Mouse (Mus musculus) adrenal gland, adult 8-10 months (tissue): ENCODE results near the gene C1qtnf5. TPM values are rescaled to one million over a fixed set of nuclear protein-coding genes. Genes with fewer than 3 reads are reported as not detected.

ENCODE experiments used
- DNase-seq: peaks from one replicate; pipeline ENCODE4 v3.0.0; 2022
- total RNA-seq, 4 experiments: library from RNA; stranded (reverse); gene quantifications; 2 replicates each; pipeline ENCODE4 v1.2.4; 2022

C1qtnf5 gene
- total RNA-seq, 4 experiments from 2014 or later = 13.7 to 22.0 (median 18.7) TPM

- DNase-seq = no peak
These were observed 26.2 kb downstream of the C1qtnf5 start for GRCm38 (mm10) chr9:44133287-44133686.

- peak; percentile 63 for DNase-seq
These were observed 27.2 kb downstream of the C1qtnf5 start, which contains the start of gene Mcam for GRCm38 (mm10) chr9:44134101-44134850. TSS of gene Mcam (plus strand) at chr9:44134469.

GRCm38 (mm10) chr9:44134851-44135730 is 28.0 kb downstream of the C1qtnf5 start:
- peak; percentile 51 for DNase-seq

GRCm38 (mm10) chr9:44135731-44136411 is 28.8 kb downstream of the C1qtnf5 start:
- DNase-seq = no peak

GRCm38 (mm10) chr9:44137846-44138245 is 30.8 kb downstream of the C1qtnf5 start:
- no peak for DNase-seq

- DNase-seq = no peak
These were observed 34.9 kb downstream of the C1qtnf5 start for GRCm38 (mm10) chr9:44141951-44142350.

GRCm38 (mm10) chr9:44143421-44143820 is 36.4 kb downstream of the C1qtnf5 start:
- DNase-seq = no peak

- DNase-seq = no peak
These were observed 37.1 kb downstream of the C1qtnf5 start for GRCm38 (mm10) chr9:44144023-44144717.

GRCm38 (mm10) chr9:44144718-44145060 is 37.6 kb downstream of the C1qtnf5 start:
- DNase-seq = no peak

GRCm38 (mm10) chr9:44147290-44147689 is 40.2 kb downstream of the C1qtnf5 start:
- DNase-seq = no peak

Other genes starting within 250 kb of the C1qtnf5 start
- 10 to 100 TPM; 46.5 to 54.9 (median 48.0) TPM for gene Thy1, start 63.9 kb upstream of the C1qtnf5 start, total RNA-seq
- 10 to 100 TPM; 39.1 to 77.6 (median 51.7) TPM for gene Usp2, start 40.2 kb upstream of the C1qtnf5 start, total RNA-seq
- gene Mfrp, start 5.5 kb upstream of the C1qtnf5 start, total RNA-seq = under 1 TPM in 2 of 4 experiments, not detected in 2; 0.10 to 0.31 TPM
- 1 to 10 TPM in 1 of 4 experiments, under 1 TPM in 3; 0.20 to 1.1 (median 0.93) TPM for gene Gm49380, start 6.3 kb downstream of the C1qtnf5 start, total RNA-seq
- gene Rnf26, start 6.3 kb downstream of the C1qtnf5 start, total RNA-seq = 10 to 100 TPM; 29.8 to 36.7 (median 31.5) TPM
- 10 to 100 TPM; 21.4 to 70.9 (median 38.2) TPM for gene Mcam, start 27.2 kb downstream of the C1qtnf5 start, total RNA-seq
- 10 to 100 TPM; 30.4 to 52.9 (median 40.1) TPM for gene Cbl, start 126.8 kb downstream of the C1qtnf5 start, total RNA-seq
- gene Ccdc153, start 133.4 kb downstream of the C1qtnf5 start, total RNA-seq = 10 to 100 TPM in 2 of 4 experiments, 1 to 10 TPM in 2; 3.9 to 18.0 (median 7.9) TPM
- under 1 TPM in 3 of 4 experiments, not detected in 1; 0.24 to 0.27 (median 0.25) TPM for gene Pdzd3, start 144.2 kb downstream of the C1qtnf5 start, total RNA-seq
- gene Nlrx1, start 161.4 kb downstream of the C1qtnf5 start, total RNA-seq = 10 to 100 TPM; 27.6 to 41.8 (median 34.2) TPM
- 10 to 100 TPM; 39.3 to 51.3 (median 42.1) TPM for gene Abcg4, start 181.4 kb downstream of the C1qtnf5 start, total RNA-seq
- gene Hinfp, start 198.4 kb downstream of the C1qtnf5 start, total RNA-seq = 10 to 100 TPM; 20.3 to 44.4 (median 31.8) TPM
- gene C2cd2l, start 213.0 kb downstream of the C1qtnf5 start, total RNA-seq = 10 to 100 TPM; 42.6 to 60.5 (median 49.9) TPM
- 10 to 100 TPM; 31.4 to 37.0 (median 34.8) TPM for gene Dpagt1, start 218.8 kb downstream of the C1qtnf5 start, total RNA-seq
- 10 to 100 TPM; 25.9 to 44.6 (median 31.7) TPM for gene H2afx, start 227.4 kb downstream of the C1qtnf5 start, total RNA-seq
- gene Hmbs, start 237.0 kb downstream of the C1qtnf5 start, total RNA-seq = 100 to 1,000 TPM in 2 of 4 experiments, 10 to 100 TPM in 2; 82.8 to 122 (median 96.8) TPM